Mouse (Mus musculus) heart, embryonic 15.5 days (tissue): ENCODE measurements around the gene Hip1r. TPM values are rescaled to one million over a fixed set of nuclear protein-coding genes. Genes with fewer than 3 reads are reported as not detected.

Source experiments
- ATAC-seq: fragments of 200-750 bp; cut with Nextera tagmentation; replicated peaks from 2 replicates; pipeline ENCODE4 v1.8.0; 2017; ENCODE audit warnings: low read depth, moderate TSS enrichment; ENCODE audit not compliant: insufficient number of reproducible peaks, insufficient read depth, low FRiP score
- H3K27ac ChIP-seq: fragments of 300-500 bp; sonication (generic); 2 replicates; pipeline ENCODE4 v1.5.1; 2015; ENCODE audit warnings: mild to moderate bottlenecking, inconsistent platforms
- H3K27me3 ChIP-seq: fragments of 300-500 bp; sonication (generic); 2 replicates; pipeline ENCODE4 v1.6.1; 2015; ENCODE audit warnings: inconsistent platforms
- H3K36me3 ChIP-seq: fragments of 300-500 bp; sonication (generic); 2 replicates; pipeline ENCODE4 v1.6.1; 2015; ENCODE audit warnings: mild to moderate bottlenecking, inconsistent platforms
- H3K4me1 ChIP-seq: fragments of 300-500 bp; sonication (generic); replicated peaks from 2 replicates; pipeline ENCODE4 v1.6.1; 2015; ENCODE audit warnings: inconsistent platforms
- H3K4me2 ChIP-seq: fragments of 300-500 bp; sonication (generic); 2 replicates; pipeline ENCODE4 v1.6.1; 2015; ENCODE audit warnings: inconsistent platforms, mild to moderate bottlenecking, moderate library complexity
- H3K4me3 ChIP-seq: fragments of 300-500 bp; sonication (generic); 2 replicates; pipeline ENCODE4 v1.5.1; 2015; ENCODE audit warnings: mild to moderate bottlenecking, inconsistent platforms
- H3K9ac ChIP-seq: fragments of 300-500 bp; sonication (generic); 2 replicates; pipeline ENCODE4 v1.6.1; 2015; ENCODE audit warnings: mild to moderate bottlenecking, inconsistent platforms
- H3K9me3 ChIP-seq: fragments of 300-500 bp; sonication (generic); replicated peaks from 2 replicates; pipeline ENCODE4 v1.6.1; 2016; ENCODE audit warnings: inconsistent platforms
- WGBS: fragments of 180-500 bp; shearing (Covaris S2); methylation state at CpG from one replicate; pipeline ENCODE4 v1.1.7; 2015; ENCODE audit warnings: mixed read lengths; 5-methylcytosine and 5-hydroxymethylcytosine counted together
- polyA plus RNA-seq: library from polyadenylated mRNA; unstranded; fragments of >200 nt; fragmentation: Nextera tagmentation; extraction: Ambion mirVana; gene quantifications from 2 replicates; pipeline ENCODE4 v1.2.1, GENCODE M21; 2015

Gene Hip1r
- polyA plus RNA-seq, 1 experiment from 2014 or later = 6.6 TPM

DNA sequence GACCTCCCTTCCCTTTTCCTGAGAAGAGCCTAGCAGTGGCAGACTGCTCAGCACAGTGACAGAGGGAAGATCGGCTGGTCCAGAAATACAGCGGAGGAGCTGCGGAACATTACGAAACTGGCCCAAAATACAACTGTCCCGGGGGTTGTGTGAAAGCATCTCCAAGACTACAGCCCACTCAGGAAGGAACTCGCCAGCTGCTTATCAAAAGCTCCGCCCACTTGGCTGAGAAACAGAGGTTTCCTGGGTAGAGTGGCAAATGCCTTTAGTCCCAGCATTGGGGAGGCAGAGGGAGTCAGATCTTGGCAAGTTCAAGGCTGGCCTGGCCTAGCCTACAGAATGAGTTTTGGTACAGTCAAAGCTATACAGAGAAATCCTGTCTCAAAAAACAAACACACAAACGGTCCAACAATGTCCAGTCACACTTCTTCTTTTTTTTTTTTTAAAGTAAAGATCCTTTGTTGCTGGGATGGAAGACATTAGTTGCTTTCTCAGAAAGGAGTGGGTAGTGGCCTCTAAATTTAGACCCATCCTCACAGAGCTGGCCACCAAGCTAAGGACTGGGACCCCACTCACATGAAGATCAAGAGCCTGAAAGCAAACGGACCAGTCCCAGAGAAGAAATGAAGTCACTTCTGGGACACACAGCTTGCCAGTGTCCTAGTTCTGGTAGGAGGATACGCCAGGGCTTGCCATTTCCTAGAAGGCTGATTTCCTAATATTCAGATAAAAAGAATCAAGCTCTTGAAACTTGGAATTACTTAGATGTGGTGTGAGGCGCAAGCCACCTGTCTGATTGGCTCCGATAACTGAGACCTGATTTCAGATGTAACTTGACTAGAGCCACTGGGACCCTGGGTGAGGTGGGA, 46.2 kb downstream of the Hip1r start:
- WGBS = 39% methylated on average over 12 of the region's 12 CpGs
- Histone ChIP-seq H3K4me3 (no peak overlapping the region), H3K36me3 (0 out of 2 replicates have a peak, but pooled peaks cover 11% of the 10 kb centered on the region), H3K27ac (peak overlapping the region; percentile 61), H3K4me1 (peaks cover 90% of the 10 kb centered on the region), H3K9me3 (no peaks in the 10 kb centered on the region), H3K27me3 (no peaks in the 10 kb centered on the region), H3K4me2 (peak overlapping the region; percentile 29; the same call in 1 of the 2 replicates), H3K9ac (no peak overlapping the region)
- peak; percentile 33 for ATAC-seq

DNA sequence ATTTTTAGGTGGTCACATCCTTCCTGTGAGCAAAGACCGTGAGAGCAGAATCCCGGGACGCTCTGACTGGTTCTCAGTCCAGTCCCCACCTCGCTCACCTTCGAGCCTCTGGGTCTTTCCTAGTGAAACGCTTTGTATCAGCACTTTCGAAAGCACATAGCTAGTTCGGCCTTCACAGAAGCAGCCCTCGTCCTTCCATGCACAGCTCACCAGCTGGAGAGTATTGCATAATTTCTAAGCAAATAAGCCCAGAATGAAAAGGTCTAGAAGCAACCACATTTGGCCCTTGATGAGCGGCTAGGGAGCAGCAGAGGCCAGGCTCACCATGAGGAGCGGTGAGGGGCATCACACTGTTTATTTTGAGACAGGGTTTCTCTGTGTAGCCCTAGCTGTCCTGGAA, 47.7 kb downstream of the Hip1r start:
- Histone ChIP-seq H3K4me2 (no peak overlapping the region), H3K4me3 (no peak overlapping the region), H3K36me3 (0 out of 2 replicates have a peak, but pooled peaks cover 11% of the 10 kb centered on the region), H3K9ac (no peak overlapping the region), H3K27me3 (no peaks in the 10 kb centered on the region), H3K4me1 (peaks cover 91% of the 10 kb centered on the region), H3K9me3 (no peaks in the 10 kb centered on the region), H3K27ac (no peak overlapping the region)
- 84% methylated on average over 11 of the region's 11 CpGs for WGBS
- no peak for ATAC-seq

DNA sequence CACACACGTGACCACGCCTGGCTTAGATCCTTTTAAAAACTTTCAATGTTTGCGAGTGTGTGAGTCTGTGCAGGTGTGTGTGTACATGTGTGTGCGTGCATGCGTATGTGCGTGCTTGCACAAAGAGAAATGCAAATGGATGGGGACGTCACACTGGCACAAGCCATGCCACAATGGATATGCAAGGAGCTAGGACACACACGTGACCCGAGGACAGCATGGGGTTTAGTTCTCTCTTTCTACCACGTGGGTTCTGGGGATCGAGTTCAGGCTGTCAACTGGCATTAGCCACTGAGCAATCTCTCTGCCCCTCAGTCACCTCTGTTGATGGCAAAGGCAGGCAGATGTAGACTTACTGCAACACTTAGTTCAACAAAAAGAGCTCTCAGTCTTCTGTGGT, 48.3 kb downstream of the Hip1r start:
- Histone ChIP-seq H3K4me3 (no peak overlapping the region), H3K4me2 (no peak overlapping the region), H3K4me1 (peaks cover 91% of the 10 kb centered on the region), H3K9me3 (no peaks in the 10 kb centered on the region), H3K36me3 (0 out of 2 replicates have a peak, but pooled peaks cover 11% of the 10 kb centered on the region), H3K27me3 (no peaks in the 10 kb centered on the region), H3K9ac (no peak overlapping the region), H3K27ac (0 out of 2 replicates have a peak overlapping the region, but pooled peaks have one; percentile 28)
- no peak for ATAC-seq
- 86% methylated on average over 11 of the region's 11 CpGs for WGBS

- H3K4me2 ChIP-seq = no peak overlapping the region
- H3K9ac ChIP-seq = no peak overlapping the region
- no peak for ATAC-seq
- peaks cover 90% of the 10 kb centered on the region for H3K4me1 ChIP-seq
- 34% methylated on average over 7 of the region's 7 CpGs for WGBS
- H3K4me3 ChIP-seq = no peak overlapping the region
- no peaks in the 10 kb centered on the region for H3K27me3 ChIP-seq
- 0 out of 2 replicates have a peak, but pooled peaks cover 11% of the 10 kb centered on the region for H3K36me3 ChIP-seq
- 0 out of 2 replicates have a peak overlapping the region, but pooled peaks have one; percentile 28 for H3K27ac ChIP-seq
- no peaks in the 10 kb centered on the region for H3K9me3 ChIP-seq
Measured at GRCm38 (mm10) chr5:124022365-124022764, 48.9 kb downstream of the Hip1r start.

- Histone ChIP-seq H3K4me2 (no peak overlapping the region), H3K27ac (peak overlapping the region; percentile 97), H3K27me3 (no peaks in the 10 kb centered on the region), H3K4me3 (no peak overlapping the region), H3K9ac (peak overlapping the region; percentile 6; the same call in 1 of the 2 replicates), H3K4me1 (peaks cover 89% of the 10 kb centered on the region), H3K9me3 (no peaks in the 10 kb centered on the region), H3K36me3 (0 out of 2 replicates have a peak, but pooled peaks cover 11% of the 10 kb centered on the region)
- ATAC-seq = no peak
- WGBS = 74% methylated on average over 6 of the region's 6 CpGs
Measured at GRCm38 (mm10) chr5:124024677-124025076, 51.2 kb downstream of the Hip1r start.

GRCm38 (mm10) chr5:124025146-124025545, 51.7 kb downstream of the Hip1r start:
- H3K36me3 ChIP-seq = 0 out of 2 replicates have a peak, but pooled peaks cover 11% of the 10 kb centered on the region
- no peak overlapping the region for H3K4me3 ChIP-seq
- peaks cover 89% of the 10 kb centered on the region for H3K4me1 ChIP-seq
- ATAC-seq = no peak
- H3K27ac ChIP-seq = peak overlapping the region; percentile 97
- no peaks in the 10 kb centered on the region for H3K27me3 ChIP-seq
- H3K9me3 ChIP-seq = no peaks in the 10 kb centered on the region
- peak overlapping the region; percentile 36; the same call in 1 of the 2 replicates for H3K4me2 ChIP-seq
- WGBS = 65% methylated on average over 9 of the region's 9 CpGs
- peak overlapping the region; percentile 6; the same call in 1 of the 2 replicates for H3K9ac ChIP-seq

DNA sequence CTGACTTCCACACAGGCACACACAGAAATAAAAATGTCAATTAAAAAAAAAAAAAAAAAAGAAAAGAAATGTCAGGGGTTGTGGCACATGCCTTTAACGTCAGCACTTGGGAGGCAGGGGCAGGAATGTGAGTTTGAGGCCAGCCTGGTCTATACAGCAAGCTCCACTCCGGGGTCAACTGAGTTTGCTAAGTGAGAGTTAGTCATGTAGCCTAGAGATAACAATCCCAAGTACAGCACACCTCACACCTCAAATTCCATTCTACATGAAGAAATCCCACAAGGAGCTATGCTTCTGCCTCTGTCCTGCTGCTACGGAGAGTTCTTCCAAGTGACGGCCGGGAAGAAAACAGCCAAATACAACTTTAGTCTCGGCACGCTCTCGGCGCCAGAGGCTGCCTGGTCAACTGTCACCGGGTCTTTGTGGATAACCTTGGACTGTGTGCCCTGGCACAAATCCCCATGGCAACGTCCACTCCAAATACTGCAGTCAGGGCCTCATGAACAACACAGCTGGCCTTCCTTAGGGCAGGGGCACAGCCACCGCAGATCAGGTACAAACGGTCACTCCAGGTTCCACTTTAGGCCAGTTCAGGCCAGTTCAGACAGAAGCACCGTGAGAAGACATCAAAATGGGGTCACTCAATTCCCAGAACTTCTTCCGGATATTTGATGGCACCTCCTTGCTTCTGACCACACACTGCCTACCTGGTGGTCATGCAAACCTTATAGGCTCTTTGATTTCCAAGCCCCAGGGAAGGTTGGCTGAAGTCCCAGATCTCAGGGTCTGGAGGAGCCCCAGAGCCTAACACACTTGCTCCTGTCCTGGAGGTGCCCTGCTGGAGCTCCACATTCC, 52.4 kb downstream of the Hip1r start:
- Histone ChIP-seq H3K4me2 (peak overlapping the region; percentile 36), H3K9ac (peak overlapping the region; percentile 32), H3K4me3 (no peak overlapping the region), H3K9me3 (no peaks in the 10 kb centered on the region), H3K27ac (peak overlapping the region; percentile 97), H3K4me1 (peaks cover 89% of the 10 kb centered on the region), H3K27me3 (no peaks in the 10 kb centered on the region), H3K36me3 (0 out of 2 replicates have a peak, but pooled peaks cover 11% of the 10 kb centered on the region)
- ATAC-seq = no peak
- 45% methylated on average over 15 of the region's 15 CpGs for WGBS

DNA sequence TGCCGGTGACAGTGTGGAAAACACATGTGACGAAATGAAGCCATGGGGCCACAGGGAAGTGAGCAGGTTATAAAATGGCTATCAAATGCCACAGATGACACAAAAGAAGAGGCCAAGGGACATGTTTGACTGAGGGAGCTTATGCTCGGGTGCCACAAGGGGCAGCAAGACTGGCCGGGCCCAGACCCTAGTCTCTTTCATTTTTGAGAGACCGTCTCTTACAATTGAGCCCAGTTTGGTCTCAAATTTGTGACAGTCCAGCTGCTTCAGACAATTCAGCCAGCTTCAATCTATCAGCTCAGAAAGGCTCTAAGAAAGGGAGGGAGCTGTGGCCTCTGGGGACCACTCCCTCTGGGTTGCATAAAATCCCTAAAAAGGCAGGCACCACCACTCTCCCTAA, 53.1 kb downstream of the Hip1r start:
- H3K36me3 ChIP-seq = 0 out of 2 replicates have a peak, but pooled peaks cover 3% of the 10 kb centered on the region
- ATAC-seq = no peak
- H3K4me2 ChIP-seq = peak overlapping the region; percentile 36
- no peak overlapping the region for H3K4me3 ChIP-seq
- peak overlapping the region; percentile 8; the same call in 1 of the 2 replicates for H3K9ac ChIP-seq
- H3K9me3 ChIP-seq = no peaks in the 10 kb centered on the region
- 67% methylated on average over 5 of the region's 5 CpGs for WGBS
- peaks cover 84% of the 10 kb centered on the region for H3K4me1 ChIP-seq
- no peaks in the 10 kb centered on the region for H3K27me3 ChIP-seq
- peak overlapping the region; percentile 97 for H3K27ac ChIP-seq

GRCm38 (mm10) chr5:124027702-124028470, 54.5 kb downstream of the Hip1r start:
- 27% methylated on average over 19 of the region's 19 CpGs for WGBS
- peak overlapping the region; percentile 97 for H3K27ac ChIP-seq
- no peaks in the 10 kb centered on the region for H3K36me3 ChIP-seq
- H3K4me2 ChIP-seq = peak overlapping the region; percentile 74
- peaks cover 78% of the 10 kb centered on the region for H3K4me1 ChIP-seq
- H3K9ac ChIP-seq = peak overlapping the region; percentile 39
- no peak; the same call in 1 of the 2 replicates for ATAC-seq
- H3K9me3 ChIP-seq = no peaks in the 10 kb centered on the region
- no peaks in the 10 kb centered on the region for H3K27me3 ChIP-seq
- peak overlapping the region; percentile 23 for H3K4me3 ChIP-seq

- H3K4me2 ChIP-seq = peak overlapping the region; percentile 74
- no peak for ATAC-seq
- no peaks in the 10 kb centered on the region for H3K27me3 ChIP-seq
- peak overlapping the region; percentile 23 for H3K4me3 ChIP-seq
- H3K4me1 ChIP-seq = peaks cover 73% of the 10 kb centered on the region
- WGBS = 36% methylated on average over 7 of the region's 7 CpGs
- H3K27ac ChIP-seq = peak overlapping the region; percentile 97
- H3K9ac ChIP-seq = peak overlapping the region; percentile 39
- H3K9me3 ChIP-seq = no peaks in the 10 kb centered on the region
- H3K36me3 ChIP-seq = no peaks in the 10 kb centered on the region
Measured at GRCm38 (mm10) chr5:124028680-124029079, 55.3 kb downstream of the Hip1r start.
